Comparison of ENCODE assay signal across 8 mouse cellular contexts in the genomic region with DNA sequence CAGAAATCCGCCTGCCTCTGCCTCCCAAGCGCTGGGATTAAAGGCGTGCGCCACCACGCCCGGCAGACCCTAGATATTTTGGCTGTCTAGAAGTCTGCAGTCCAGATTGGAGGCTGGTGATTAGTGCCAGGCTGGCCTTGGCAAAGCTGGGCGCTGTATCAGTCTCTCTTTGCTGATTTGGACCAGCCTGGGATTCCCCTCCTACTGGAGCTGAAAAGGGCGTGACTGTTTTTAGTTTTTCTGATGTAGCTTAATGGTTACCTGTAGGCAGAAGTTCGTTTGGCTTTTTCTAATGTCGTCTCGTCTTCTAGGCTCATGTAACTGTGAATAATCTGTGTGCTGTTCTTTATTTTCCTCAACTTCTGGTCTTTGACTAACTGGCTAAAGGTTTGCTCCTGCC. TPM values are rescaled to one million over a fixed set of nuclear protein-coding genes. Genes with fewer than 3 reads are reported as not detected.
A peak's percentile ranks its signal among the peaks of the same experiment; 100 is the strongest.
DNase-seq lines count a peak whose midpoint lies in the region; ATAC-seq and TF ChIP-seq lines count a peak whose summit lies in the region.

No protein-coding gene starts in this region.

- peak overlapping the region; percentile 71 for H3K4me2 ChIP-seq in heart, embryonic 15.5 days
- H3K4me2 ChIP-seq in hindbrain, embryonic 13.5 days, result peak overlapping the region; percentile 90
- H3K4me2 ChIP-seq in midbrain, embryonic 14.5 days (ENCODE audit: low read length), result peak overlapping the region; percentile 63

- no peaks in the 10 kb centered on the region for H3K27me3 ChIP-seq in heart, embryonic 15.5 days
- no peaks in the 10 kb centered on the region for H3K27me3 ChIP-seq in hindbrain, embryonic 13.5 days
- no peaks in the 10 kb centered on the region for H3K27me3 ChIP-seq in midbrain, embryonic 14.5 days (ENCODE audit: control insufficient read depth, insufficient read depth, low read length)

- no peak overlapping the region for H3K9ac ChIP-seq in heart, embryonic 15.5 days
- H3K9ac ChIP-seq in hindbrain, embryonic 13.5 days, result peak overlapping the region; percentile 90
- H3K9ac ChIP-seq in midbrain, embryonic 14.5 days (replicated peaks; ENCODE audit: low read length), result peak overlapping the region; percentile 86; the same call in 1 of the 2 replicates

- no peak for TF ChIP-seq CTCF in bone marrow macrophage, adult 2 months (IDR thresholded peaks at IDR 0.05; ENCODE audit: low read depth, low read length)

- 0 out of 2 replicates have a peak, but pooled peaks cover 3% of the 10 kb centered on the region for H3K36me3 ChIP-seq in heart, embryonic 15.5 days
- H3K36me3 ChIP-seq in hindbrain, embryonic 13.5 days, result peaks cover 15% of the 10 kb centered on the region
- no peaks in the 10 kb centered on the region for H3K36me3 ChIP-seq in midbrain, embryonic 14.5 days (ENCODE audit: control insufficient read depth, insufficient read depth, low read length)

- DNase-seq in heart, adult 9 months (ENCODE audit: low spot score in 2 of 2), result no peak
- no peak for DNase-seq in midbrain, embryonic 14.5 days
- DNase-seq in layer of hippocampus, adult 9-11 months, result no peak
- DNase-seq in frontal cortex, postnatal 36 days (ENCODE audit: low spot score in 2 of 2), result no peak
- no peak for DNase-seq in urinary bladder, postnatal 10 days (ENCODE audit: low spot score)

- TF ChIP-seq POLR2A in bone marrow macrophage, adult 2 months (IDR thresholded peaks at IDR 0.05; ENCODE audit: borderline replicate concordance, low read depth, low read length), result no peak

- no peak for ATAC-seq in heart, embryonic 15.5 days (replicated peaks; ENCODE audit: insufficient number of reproducible peaks, insufficient read depth, low FRiP score, low read depth)
- ATAC-seq in hindbrain, embryonic 13.5 days (ENCODE audit: low FRiP score), result no peak
- ATAC-seq in midbrain, embryonic 14.5 days (ENCODE audit: low FRiP score, low TSS enrichment), result no peak

- WGBS in heart, embryonic 15.5 days, result 52% methylated on average over 11 of the region's 11 CpGs
- WGBS in hindbrain, embryonic 13.5 days, result 77% methylated on average over 11 of the region's 11 CpGs
- WGBS in midbrain, embryonic 14.5 days, result 67% methylated on average over 11 of the region's 11 CpGs

- no peaks in the 10 kb centered on the region for H3K9me3 ChIP-seq in heart, embryonic 15.5 days (replicated peaks)
- H3K9me3 ChIP-seq in hindbrain, embryonic 13.5 days, result no peaks in the 10 kb centered on the region
- H3K9me3 ChIP-seq in midbrain, embryonic 14.5 days (ENCODE audit: control insufficient read depth, low read length), result no peaks in the 10 kb centered on the region

- H3K27ac ChIP-seq in heart, embryonic 15.5 days, result no peak overlapping the region
- H3K27ac ChIP-seq in bone marrow macrophage, adult 2 months (ENCODE audit: insufficient read depth, low read depth, low read length), result no peak overlapping the region
- no peak overlapping the region for H3K27ac ChIP-seq in hindbrain, embryonic 13.5 days
- no peak overlapping the region for H3K27ac ChIP-seq in midbrain, embryonic 14.5 days (replicated peaks; ENCODE audit: low read depth, low read length)

- peaks cover 24% of the 10 kb centered on the region for H3K4me1 ChIP-seq in heart, embryonic 15.5 days (replicated peaks)
- H3K4me1 ChIP-seq in bone marrow macrophage, adult 2 months (ENCODE audit: control insufficient read depth, insufficient read depth, low read length), result peaks cover 17% of the 10 kb centered on the region
- peaks cover 39% of the 10 kb centered on the region for H3K4me1 ChIP-seq in hindbrain, embryonic 13.5 days (replicated peaks)
- H3K4me1 ChIP-seq in midbrain, embryonic 14.5 days (ENCODE audit: control insufficient read depth, insufficient read depth, low read length), result peaks cover 9% of the 10 kb centered on the region; the same call in 1 of the 2 replicates

- peak overlapping the region; percentile 89 for H3K4me3 ChIP-seq in heart, embryonic 15.5 days
- peak overlapping the region; percentile 83 for H3K4me3 ChIP-seq in bone marrow macrophage, adult 2 months (ENCODE audit: insufficient read depth, low read length)
- H3K4me3 ChIP-seq in hindbrain, embryonic 13.5 days, result peak overlapping the region; percentile 83
- H3K4me3 ChIP-seq in midbrain, embryonic 14.5 days (replicated peaks; ENCODE audit: low read depth, low read length), result peak overlapping the region; percentile 86

RNA-seq across cellular contexts. Expression of a gene that starts 1.4 kb away (rescaled TPM):
- polyA plus RNA-seq in heart, embryonic 15.5 days (2015; fragmentation: Nextera tagmentation; extraction: Ambion mirVana), result 88.1 and 118 TPM in 2 replicates
- polyA plus RNA-seq in bone marrow macrophage, adult 2 months (2012; ENCODE audit: insufficient read depth, insufficient read length, missing spikeins), result 33.3 and 42.9 TPM in 2 replicates
- polyA plus RNA-seq in hindbrain, embryonic 13.5 days (2015; fragmentation: Nextera tagmentation; extraction: Ambion mirVana), result 253 and 276 TPM in 2 replicates
- polyA plus RNA-seq in midbrain, embryonic 14.5 days (2014; fragmentation: Nextera tagmentation; extraction: Ambion mirVana), result 212 and 267 TPM in 2 replicates

RNA-seq across cellular contexts. Expression of a gene that starts 42.6 kb away (rescaled TPM):
- polyA plus RNA-seq in heart, embryonic 15.5 days (2015; fragmentation: Nextera tagmentation; extraction: Ambion mirVana), result 23.8 and 28.1 TPM in 2 replicates
- polyA plus RNA-seq in bone marrow macrophage, adult 2 months (2012; ENCODE audit: insufficient read depth, insufficient read length, missing spikeins), result 9.9 and 14.9 TPM in 2 replicates
- polyA plus RNA-seq in hindbrain, embryonic 13.5 days (2015; fragmentation: Nextera tagmentation; extraction: Ambion mirVana), result 50.6 and 54.0 TPM in 2 replicates
- polyA plus RNA-seq in midbrain, embryonic 14.5 days (2014; fragmentation: Nextera tagmentation; extraction: Ambion mirVana), result 48.1 and 54.3 TPM in 2 replicates

RNA-seq across cellular contexts. Expression of a gene that starts 48.6 kb away (rescaled TPM):
- 56.8 and 81.4 TPM in 2 replicates for polyA plus RNA-seq in heart, embryonic 15.5 days (2015; fragmentation: Nextera tagmentation; extraction: Ambion mirVana)
- 48.8 and 55.0 TPM in 2 replicates for polyA plus RNA-seq in bone marrow macrophage, adult 2 months (2012; ENCODE audit: insufficient read depth, insufficient read length, missing spikeins)
- polyA plus RNA-seq in hindbrain, embryonic 13.5 days (2015; fragmentation: Nextera tagmentation; extraction: Ambion mirVana), result 68.1 and 73.8 TPM in 2 replicates
- 49.3 and 67.4 TPM in 2 replicates for polyA plus RNA-seq in midbrain, embryonic 14.5 days (2014; fragmentation: Nextera tagmentation; extraction: Ambion mirVana)

RNA-seq across cellular contexts. Expression of a gene that starts 55.6 kb away (rescaled TPM):
- 60.0 and 73.6 TPM in 2 replicates for polyA plus RNA-seq in heart, embryonic 15.5 days (2015; fragmentation: Nextera tagmentation; extraction: Ambion mirVana)
- 118 and 129 TPM in 2 replicates for polyA plus RNA-seq in bone marrow macrophage, adult 2 months (2012; ENCODE audit: insufficient read depth, insufficient read length, missing spikeins)
- polyA plus RNA-seq in hindbrain, embryonic 13.5 days (2015; fragmentation: Nextera tagmentation; extraction: Ambion mirVana), result 64.9 and 72.1 TPM in 2 replicates
- polyA plus RNA-seq in midbrain, embryonic 14.5 days (2014; fragmentation: Nextera tagmentation; extraction: Ambion mirVana), result 54.5 and 56.7 TPM in 2 replicates

RNA-seq across cellular contexts. Expression of a gene that starts 56.9 kb away (rescaled TPM):
- 1.8 and 6.9 TPM in 2 replicates for polyA plus RNA-seq in heart, embryonic 15.5 days (2015; fragmentation: Nextera tagmentation; extraction: Ambion mirVana)
- not detected in 2 replicates for polyA plus RNA-seq in bone marrow macrophage, adult 2 months (2012; ENCODE audit: insufficient read depth, insufficient read length, missing spikeins)
- polyA plus RNA-seq in hindbrain, embryonic 13.5 days (2015; fragmentation: Nextera tagmentation; extraction: Ambion mirVana), result 0.62 and 0.71 TPM in 2 replicates
- polyA plus RNA-seq in midbrain, embryonic 14.5 days (2014; fragmentation: Nextera tagmentation; extraction: Ambion mirVana), result 0.88 and 1.5 TPM in 2 replicates
